Mouse (Mus musculus): Measurements from ENCODE around the gene Crybb1. TPM values are rescaled to one million over a fixed set of nuclear protein-coding genes. Genes with fewer than 3 reads are reported as not detected.

Gene Crybb1
- polyA plus RNA-seq, 3 experiments from 2014 or later: 0.97 TPM; not detected in 2

DNA sequence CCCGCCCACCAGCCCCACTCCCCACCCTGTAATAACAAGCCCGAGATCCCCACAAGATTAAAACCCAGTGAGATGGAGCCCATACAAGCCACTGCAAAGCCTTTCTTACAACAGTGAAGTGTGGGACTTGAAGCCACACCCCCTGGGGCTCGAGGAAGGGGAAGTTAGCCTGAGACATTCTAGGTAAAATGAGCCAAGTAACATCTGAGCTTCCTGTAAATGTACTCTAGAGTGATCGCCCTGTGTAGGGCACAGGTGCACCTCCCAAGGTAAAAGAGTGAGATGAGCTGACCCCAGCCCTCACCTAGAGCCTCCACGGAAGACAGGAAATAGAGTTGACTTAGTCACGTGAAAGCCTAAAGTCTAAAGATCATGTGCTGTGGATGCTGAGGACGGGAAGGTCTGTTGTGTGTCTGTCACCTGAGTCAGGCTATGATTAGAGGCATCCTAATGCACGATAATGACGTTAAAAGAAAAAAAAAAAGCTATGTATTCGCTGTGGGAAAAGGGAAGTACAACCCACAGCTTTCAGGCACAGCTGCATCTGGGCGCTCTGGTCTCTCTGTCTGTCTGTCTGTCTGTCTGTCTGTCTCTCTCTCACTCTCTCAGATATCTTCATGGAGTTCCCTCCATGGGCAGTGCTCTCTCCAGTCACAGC lies 31.5 kb downstream of the Crybb1 start:
- ATAC-seq: peak; percentile 82

DNA sequence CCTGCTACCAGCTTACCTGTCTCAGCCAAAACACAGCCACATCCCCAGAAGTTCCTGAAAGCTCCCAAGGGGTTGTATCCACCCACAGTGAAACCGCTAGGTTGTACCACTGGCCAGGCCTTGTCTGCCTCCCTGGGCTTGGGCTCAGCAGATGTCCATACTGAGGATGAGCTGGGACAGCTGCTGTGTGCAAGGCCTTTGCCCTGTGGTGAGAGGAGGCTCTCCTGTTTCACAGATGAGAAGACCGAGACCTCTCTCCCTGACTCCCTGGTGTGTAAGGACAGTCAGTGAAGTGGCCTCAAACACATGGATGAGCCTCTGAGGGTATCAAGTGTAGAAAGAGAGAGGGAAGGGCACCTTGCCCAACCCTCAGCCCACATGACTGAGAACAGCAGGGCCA lies 32.0 kb downstream of the Crybb1 start:
- no peak for ATAC-seq

DNA sequence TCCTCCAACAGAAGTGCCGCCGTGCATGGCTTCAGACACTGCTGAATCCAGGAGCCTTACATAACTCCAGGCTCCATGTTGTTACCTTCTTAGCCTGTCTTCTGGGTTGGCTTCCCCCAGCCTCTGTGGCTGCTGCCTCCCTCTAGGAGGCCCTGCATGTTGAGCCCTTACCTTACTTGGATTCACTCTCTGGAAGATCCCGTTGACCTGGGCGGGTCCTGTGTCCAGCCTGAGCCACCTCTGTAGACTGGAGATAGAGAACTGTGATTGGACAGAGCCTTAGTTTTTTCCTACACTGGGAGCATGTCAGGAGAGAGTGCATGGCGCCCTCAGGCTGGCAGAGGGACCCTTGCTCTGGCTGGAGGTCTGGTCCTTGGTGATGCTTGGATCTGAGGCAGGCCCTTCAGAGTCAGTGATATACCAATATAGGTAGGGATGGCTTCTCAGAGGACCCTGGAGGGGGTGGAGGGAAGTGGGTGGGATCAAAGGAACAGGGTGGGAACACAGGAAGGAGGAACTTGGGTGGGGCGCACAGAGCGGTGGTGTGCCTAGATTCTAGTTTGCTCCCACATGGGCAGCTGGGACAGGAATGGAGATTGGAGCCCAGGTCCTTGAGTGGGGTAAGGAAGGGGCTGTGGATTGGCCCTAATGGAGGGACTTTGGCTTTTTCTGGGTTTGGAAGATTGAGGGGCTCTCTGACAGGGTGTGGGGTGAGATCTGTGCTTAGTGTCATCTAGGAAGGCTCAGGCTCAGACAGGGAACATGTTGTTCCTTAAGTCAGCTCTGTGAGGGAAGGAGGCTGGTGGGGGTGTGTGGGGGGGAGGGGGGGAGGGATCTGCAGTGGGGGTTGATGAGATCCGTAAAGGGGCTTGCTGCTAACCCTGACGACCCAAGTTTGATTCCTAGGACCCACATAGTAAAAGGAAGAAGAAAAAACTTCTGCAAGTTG lies 32.9 kb downstream of the Crybb1 start:
- no peak for ATAC-seq

DNA sequence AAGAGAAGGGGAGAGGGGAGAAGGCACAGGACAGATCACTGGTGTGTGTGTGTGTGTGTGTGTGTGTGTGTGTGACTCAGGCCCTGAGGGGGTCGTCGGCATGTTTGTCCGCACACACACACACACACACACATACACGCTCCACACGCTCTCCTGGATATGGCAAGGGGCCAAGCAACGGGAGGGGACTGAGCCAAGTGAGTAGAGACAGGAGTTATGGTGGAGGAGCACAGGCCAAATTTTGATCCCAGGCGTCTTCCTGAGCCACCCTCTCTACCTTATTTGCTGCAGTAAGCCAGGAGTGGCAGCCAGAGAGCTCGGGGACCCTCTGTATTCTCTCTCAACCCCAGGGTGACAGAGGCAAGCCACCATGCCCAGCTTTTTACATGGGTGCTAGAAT lies 33.6 kb downstream of the Crybb1 start:
- no peak for ATAC-seq

DNA sequence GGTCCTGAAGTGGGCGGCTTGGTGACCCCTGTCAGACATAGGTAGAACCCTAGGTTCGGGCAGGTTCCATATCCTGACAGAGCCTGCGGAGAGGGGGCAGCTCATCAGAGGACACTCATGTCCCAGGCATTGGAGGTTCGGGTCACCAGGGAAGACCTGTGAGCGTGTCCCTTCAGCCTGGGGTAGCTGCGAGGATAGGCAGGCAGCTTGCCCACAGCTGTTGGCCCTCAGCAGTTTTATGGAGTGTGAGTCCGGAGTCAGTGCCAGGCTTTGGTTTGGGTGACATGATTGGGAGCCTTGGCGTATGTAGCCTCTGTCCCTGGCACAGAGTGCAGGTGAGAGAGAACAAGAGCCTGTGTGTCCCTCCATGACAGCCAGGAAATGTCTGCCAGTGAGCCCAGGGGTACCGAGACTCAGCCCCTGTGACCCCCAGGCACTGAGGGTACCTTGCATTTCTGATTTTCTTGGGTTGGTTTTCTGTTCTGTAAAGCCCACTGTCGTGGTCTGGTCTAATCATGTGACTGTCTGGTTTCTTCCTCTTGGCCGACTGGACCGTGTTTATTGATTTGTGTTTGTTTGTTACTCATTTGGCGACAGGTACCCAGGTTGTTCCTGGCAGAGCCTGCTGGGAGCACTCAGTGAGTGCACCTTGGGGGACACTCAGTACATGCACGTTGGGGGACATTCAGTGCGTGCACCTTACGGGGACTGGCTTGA lies 34.4 kb downstream of the Crybb1 start:
- ATAC-seq: no peak

DNA sequence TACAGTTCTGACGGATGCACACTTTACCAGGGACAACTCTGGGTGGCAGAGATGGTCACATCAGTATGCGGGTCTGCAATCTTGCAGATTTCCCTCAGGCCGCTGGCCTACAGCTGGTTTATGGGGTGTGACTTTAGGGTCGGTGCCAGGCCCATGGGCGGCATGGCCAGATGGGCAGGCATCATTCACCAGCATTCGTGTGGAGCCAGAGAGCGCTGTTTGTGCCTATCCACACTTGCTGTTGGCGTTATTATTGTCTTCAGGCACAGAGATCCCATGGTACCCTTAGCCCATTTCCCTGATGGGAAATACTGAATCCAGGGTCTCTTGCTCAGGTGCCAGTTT lies 34.9 kb downstream of the Crybb1 start:
- ATAC-seq: no peak

DNA sequence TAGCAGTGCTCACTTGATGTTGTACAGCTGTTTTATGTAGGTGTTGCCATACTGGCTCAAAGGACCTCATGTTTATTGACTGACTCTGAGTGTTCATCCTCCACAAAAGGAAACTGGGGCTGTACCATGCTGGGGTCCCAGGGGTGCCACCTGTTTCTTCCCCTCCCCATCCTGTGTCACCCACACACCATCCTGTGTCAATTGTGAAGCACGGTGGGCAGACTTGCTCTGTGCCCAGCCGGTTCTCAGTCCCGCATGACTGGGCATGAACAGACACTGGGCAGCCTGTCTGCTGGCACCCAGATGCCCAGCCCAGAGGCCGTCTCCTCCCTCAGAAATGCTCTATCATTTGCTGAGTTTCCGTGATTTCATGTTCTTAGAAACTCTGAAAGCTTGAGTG lies 36.3 kb downstream of the Crybb1 start:
- ATAC-seq: no peak

DNA sequence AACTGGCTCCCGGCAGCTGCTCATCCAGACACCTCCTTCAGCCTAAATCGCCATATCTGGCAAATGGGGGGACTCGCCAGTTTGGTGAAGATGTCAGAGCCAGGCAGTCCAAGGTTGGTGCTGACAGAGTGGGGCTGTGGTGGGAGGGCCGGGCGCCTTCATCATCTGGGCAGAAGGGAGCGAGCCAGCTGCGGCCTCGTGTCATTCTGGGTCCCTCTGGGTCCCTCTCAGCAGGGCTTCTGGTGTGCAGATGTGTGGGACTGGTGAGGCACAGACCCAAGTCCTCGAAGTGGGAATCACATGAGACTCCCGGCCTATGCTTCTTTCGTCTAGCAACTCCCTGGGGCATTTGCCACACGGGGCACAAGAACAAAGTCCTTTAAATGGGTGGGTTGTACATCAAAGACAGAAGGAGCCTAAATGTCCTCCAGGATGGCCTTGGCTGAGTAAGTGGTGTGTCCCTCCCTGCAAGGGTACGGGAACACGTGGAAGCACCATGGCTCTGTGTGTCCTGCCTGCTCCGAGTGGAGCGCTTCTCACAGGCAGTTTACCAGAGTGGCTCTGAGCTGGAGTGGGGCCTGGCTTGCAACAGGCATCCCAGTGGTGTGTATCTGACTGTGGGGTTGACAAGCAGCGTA lies 36.8 kb downstream of the Crybb1 start:
- no peak for ATAC-seq

DNA sequence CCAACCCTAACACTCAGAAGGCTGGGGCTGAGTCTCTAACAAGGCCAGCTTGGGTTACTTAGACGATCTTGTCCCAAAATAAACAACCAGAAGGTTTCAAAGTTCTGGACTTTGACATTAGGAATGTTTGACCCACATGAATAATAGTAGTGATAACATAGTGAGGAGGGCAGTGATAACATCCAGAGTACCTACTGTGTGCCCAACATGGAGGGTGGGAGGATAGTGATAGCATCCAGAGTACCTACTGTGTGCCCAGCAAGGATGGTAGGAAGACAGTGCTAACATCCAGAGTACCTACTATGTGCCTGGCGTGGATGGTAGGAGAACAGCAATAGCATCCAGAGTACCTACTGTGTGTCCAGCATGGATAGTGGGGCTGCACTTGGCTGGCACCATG lies 38.2 kb downstream of the Crybb1 start:
- ATAC-seq: no peak

DNA sequence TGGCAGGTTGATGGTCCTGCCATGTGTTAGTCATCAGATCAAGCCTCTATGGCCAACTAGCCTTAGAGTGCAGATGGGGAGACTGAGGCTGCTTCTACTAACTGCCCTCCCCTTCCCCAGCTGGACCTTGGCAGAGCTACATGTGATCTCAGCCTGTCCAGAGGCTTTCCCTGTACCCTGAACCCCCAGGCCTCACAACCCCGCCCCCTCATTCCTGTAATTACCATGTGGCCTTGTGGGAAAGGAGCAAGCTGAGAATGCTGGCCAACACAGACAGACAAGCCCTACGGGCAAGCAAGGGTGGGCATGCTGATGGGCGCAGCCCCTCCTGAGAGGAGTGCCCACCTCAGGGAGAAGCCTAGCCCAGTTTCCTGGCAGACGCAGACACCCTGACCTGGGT lies 39.1 kb downstream of the Crybb1 start:
- no peak for ATAC-seq

DNA sequence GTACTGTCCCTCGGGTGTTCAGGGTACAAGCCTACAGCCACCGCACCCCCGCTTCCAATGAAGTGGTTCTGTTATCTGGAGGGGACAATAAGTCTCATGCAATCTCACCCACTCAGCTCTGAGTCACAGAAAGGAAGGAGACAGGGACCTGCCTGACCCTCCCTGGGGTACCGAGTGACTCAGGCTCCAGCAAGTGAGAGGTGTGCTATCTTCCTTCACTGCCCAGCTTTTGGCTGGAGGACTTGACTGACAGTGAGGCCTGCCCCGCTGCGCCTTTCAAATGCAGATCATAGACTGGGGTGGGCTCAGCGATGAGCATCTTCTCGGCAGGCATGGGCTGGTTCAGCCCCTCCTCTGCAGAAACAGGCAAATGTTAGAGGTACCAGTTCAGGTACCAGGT lies 39.5 kb downstream of the Crybb1 start:
- no peak for ATAC-seq

DNA sequence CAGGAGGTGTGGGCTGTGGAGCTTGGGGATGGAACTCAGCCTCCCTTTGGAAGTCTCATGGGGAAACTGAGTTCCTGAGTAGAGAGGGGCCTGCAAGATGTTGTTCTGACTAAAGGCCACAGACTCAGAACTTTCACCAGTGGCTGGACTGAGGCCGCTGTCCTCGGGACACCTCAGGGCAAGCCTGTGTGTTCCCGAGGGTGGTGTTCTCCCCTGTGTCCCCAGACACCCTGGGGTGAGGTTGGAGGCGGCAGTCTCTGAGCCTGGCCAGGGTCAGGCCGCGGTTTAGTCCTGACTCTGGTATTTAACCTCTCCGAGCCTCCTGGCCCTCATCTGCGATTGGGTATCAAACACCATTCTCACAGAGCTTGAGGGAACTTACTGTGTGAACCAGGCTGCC lies 39.9 kb downstream of the Crybb1 start:
- no peak for ATAC-seq

DNA sequence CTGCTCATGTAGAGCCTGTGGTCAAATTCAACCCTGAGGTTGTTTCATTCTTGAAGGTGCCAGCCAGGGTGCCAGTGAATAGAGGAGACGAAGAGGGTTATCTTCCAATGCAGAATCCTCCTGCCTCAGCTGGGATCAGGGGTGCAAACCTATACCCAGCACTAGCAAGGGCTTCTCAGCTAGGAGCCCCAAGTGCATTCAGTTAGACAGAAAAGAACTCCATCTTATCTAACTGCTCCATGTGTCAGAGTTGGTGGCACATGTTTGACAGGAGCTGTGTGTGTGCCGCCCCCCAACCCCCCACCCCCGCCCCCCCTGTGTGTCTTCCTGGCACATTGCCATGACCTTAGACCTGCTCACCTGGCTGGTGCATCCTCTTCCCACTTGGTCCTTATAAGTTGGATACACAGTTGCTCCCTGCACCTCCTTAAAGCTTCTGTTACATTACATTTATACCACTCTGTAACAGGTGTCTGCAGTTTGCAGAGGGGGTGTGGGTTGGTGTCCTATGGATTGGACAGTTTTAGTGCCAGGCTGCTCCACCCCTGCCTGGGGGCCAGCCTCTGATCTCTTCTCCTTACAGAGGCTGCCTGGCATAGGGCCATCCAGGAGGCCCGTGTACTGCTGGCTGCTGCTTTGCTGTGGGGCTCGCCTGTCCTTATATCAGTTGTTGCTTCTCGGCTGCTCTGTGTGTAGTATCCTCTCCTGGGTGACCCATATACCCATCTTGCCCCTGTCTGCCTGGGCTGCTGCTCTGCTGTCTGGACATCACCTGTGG lies 41.0 kb downstream of the Crybb1 start:
- no peak for ATAC-seq

DNA sequence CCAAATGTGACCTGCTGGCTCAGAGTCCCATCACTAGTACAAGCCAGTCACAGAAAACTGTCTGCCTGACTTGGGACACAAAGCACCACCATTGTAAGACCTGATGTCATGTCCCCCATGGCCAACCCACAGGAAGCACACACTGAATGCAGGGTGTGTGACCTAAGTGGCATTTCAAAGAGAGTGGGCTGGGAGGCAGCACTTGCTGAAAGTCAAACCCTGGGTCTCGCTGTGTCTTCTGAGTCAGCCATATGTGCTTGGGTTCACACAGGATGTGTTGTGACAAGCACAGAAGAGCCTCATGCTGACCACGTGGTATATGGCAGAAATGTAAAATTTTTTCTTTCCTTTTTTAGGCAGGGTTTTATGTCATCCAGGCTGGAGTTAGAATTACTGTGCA lies 41.6 kb downstream of the Crybb1 start:
- peak; percentile 81 for ATAC-seq

DNA sequence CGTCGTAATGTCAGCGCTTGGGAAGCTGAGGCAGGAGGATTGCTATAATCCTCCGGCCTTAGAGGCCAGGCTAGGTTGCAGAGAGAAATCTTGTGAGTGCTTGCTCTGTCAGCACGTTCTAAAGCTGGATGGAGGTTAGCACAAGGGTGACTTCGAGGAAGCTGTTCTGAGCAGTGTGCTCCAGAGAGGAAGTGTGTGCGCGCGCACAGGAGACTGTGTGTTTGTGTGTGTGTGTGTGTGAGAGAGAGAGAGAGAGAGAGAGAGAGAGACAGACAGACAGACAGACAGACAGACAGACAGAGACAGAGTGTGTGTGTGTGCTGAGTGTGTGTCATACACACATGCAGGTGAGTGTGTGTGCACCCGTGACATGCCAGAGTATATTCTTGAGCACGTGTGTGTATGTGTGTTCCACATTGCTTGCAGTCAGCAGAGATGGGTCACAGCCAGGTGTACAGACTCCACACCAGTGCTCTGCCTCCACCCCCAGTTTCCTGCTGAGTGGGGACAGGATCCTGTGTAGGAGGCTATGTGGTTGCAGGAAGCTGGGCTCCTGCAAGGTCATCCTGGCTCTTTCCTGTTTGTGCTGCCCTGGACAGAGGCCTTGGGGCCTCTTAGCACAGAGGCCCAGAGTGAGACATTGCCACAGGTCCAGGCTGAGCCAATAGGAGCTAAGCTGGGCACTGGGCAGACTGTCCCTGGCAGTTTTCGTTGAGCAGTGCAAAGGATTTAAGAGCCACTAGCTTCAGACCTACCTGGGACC lies 42.8 kb downstream of the Crybb1 start:
- ATAC-seq: peak; percentile 52

DNA sequence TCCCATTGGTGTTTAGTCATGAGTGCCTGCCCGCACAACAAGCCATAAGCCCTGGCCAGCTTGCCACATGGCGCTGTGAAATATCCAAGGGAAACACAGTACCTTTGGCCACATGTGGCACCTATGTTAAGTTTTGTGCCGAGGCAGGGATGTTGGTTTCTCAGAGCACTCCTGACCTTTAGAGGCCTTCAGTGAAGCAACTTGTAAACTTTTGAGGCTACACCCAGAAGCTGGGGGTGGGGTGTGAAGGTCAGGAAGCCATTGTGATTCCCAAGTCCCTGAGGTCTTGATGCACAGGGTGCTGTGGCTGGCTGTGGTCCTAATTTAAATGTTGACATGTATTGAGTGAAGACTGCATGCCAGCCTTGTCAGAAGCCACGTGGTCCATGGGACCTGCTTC lies 43.8 kb downstream of the Crybb1 start:
- ATAC-seq: no peak

DNA sequence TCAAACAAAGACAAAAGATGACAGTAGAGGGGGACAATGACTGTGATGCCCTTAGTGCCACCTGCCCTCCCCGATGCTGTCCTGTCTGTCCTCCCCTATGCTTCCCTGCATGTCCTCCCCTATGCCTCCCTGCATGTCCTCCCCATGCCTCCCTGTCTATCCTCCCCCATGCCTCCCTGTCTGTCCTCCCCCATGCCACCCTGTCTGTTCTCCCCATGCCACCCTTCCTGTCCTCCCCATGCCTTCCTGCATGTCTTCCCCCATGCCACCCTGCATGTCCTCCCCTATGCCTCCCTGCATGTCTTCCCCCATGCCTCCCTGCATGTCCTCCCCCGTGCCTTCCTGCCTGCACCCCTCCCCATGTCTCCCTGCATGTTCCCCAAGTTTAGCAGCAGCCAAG lies 44.5 kb downstream of the Crybb1 start:
- ATAC-seq: no peak

DNA sequence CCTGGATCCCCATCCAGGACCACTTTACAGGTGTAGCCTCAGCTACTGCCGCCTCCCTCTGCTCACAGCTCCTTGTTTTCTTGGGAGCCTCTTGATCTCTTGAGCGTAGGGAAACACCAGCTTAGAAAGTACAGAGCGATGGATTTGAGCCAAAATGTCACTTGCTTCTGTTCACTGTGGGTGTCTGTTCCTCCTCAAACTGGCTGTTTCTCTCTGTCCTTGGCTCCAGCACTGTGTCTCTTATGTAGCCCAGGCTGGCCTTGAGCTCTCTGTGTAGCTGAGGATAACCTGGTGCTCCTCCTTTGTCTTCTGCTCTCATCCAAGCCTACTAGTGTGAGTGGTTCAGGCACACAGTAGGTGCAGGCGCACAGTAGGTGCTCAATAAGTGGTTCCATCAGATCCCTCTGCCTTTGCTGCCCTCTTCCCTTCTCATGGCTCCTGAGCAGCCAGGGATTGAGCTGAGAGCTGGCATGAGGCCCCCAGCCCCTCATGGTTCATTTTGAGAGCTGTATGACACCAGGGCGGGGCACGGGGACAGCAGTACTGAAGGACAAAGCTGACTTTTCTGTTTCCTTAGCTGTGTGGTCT lies 45.2 kb downstream of the Crybb1 start:
- no peak for ATAC-seq

DNA sequence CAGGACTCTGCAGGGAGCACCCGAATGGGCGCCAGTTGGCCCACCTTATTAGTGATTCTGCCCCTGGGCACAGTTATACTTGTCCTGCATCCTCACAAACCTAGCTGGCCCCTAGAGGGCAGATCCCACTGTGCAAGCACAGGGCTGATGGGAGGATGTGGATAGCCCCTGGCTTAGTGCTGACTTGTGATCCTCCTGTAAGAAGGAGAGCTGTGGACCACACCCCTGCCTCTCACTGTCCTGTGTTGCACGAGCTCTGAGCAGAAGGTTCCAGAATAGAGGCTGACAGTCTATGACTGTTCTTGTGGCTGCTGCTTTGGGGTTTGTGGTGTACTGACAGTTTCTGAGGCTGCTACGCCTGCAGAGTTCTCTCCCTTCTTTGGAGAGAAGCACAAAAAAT lies 46.1 kb downstream of the Crybb1 start:
- peak; percentile 14 for ATAC-seq

DNA sequence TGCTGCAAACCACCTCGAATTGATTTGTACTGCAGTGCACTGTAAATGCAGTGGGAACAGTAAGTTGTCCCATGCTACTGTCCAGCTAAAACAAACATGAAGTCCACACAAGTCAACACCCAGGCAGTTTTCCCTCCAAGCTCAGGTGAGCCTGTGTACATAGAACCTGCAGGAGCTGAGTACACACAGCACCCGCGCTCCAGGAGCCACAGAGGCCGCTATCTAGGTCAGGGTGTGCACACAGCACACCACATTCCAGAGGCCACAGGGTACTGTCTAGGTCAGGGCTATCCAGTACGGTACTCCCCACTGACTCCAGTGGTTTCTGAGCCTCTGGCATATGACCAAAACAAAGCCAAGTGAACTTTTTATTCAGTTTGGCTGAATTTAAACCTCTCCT lies 46.7 kb downstream of the Crybb1 start:
- ATAC-seq: no peak

DNA sequence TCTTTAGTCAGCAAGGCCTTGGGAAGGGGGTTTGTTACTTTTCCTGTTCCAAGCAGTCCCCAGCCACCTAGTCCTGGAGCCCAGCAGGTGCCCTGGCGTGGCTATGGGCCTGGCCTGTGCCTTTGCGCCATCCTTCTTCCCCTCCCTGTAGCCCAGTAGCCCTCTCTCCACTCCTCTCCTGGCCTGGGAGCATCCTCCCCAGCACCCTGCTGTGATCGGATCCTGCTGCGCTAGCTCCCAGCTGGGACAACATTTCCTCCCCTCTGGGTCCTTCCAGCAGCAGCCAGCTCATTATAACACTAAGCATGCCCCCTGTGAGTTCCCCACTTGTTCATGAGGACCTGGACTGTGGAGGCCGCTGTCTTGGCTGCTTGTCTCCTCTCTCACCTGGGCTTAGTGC lies 50.2 kb downstream of the Crybb1 start:
- no peak for ATAC-seq

Measured in inflammation-experienced regulatory T-cells, adult 6 months (primary cell).